Mouse (Mus musculus): Measurements from ENCODE around the gene Cstf2.

- TF ChIP-seq CTCF (conservative IDR thresholded peaks at IDR 0.05 in 1 of 2, IDR thresholded peaks at IDR 0.05 in 1 of 2; ENCODE audit: low read depth in 2 of 2, low read length in 2 of 2) = no peak
- TF ChIP-seq POLR2A (IDR thresholded peaks at IDR 0.05; ENCODE audit: low read depth, low read length) = no peak
- no peak for TF ChIP-seq RAD21 (IDR thresholded peaks at IDR 0.05; ENCODE audit: low read depth, low read length)
- TF ChIP-seq EP300 (IDR thresholded peaks at IDR 0.05; ENCODE audit: low read length) = no peak
- TF ChIP-seq USF1 (IDR thresholded peaks at IDR 0.05; ENCODE audit: low read depth, low read length) = no peak
- TF ChIP-seq CHD2 (IDR thresholded peaks at IDR 0.05; ENCODE audit: low read length) = no peak
- TF ChIP-seq GABPA (IDR thresholded peaks at IDR 0.05; ENCODE audit: insufficient replicate concordance, low read depth, low read length) = no peak
- no peak for TF ChIP-seq HCFC1 (IDR thresholded peaks at IDR 0.05; ENCODE audit: low read depth, low read length)
- no peak for TF ChIP-seq TCF12 (IDR thresholded peaks at IDR 0.05; ENCODE audit: low read depth, low read length)
- no peak for TF ChIP-seq MAZ (IDR thresholded peaks at IDR 0.05; ENCODE audit: low read depth, low read length)
- TF ChIP-seq MAX (IDR thresholded peaks at IDR 0.05; ENCODE audit: low read length) = no peak
- no peak for TF ChIP-seq SMC3 (IDR thresholded peaks at IDR 0.05; ENCODE audit: low read depth, low read length)
- TF ChIP-seq CHD1 (IDR thresholded peaks at IDR 0.05; ENCODE audit: low read depth, low read length) = no peak
- TF ChIP-seq IRF4 (IDR thresholded peaks at IDR 0.05; ENCODE audit: low read depth, low read length) = no peak
Observed at GRCm38 (mm10) chrX:134128549-134128948, 69.6 kb downstream of the Cstf2 start.
